Mouse (Mus musculus) spleen, adult 2 months (tissue): ENCODE results near the gene Pogz.

Experiments
- CTCF ChIP-seq: fragments of 200-500 bp; IDR thresholded peaks from 2 replicates; pipeline ENCODE4 v1.5.1; 2011; ENCODE audit warnings: mild to moderate bottlenecking, inconsistent platforms; ENCODE audit not compliant: insufficient read depth, insufficient read length, insufficient replicate concordance; ENCODE audit errors: extremely low read depth
- POLR2A ChIP-seq: fragments of 200-500 bp; IDR thresholded peaks from 2 replicates; pipeline ENCODE4 v1.6.1; 2011; ENCODE audit warnings: low read depth, low read length, inconsistent platforms

GRCm38 (mm10) chr3:94832100-94832499 is 5.3 kb upstream of the Pogz start:
- TF ChIP-seq POLR2A (no peak), CTCF (no peak)
